Mouse (Mus musculus) mammary gland, adult 2 months (tissue): ENCODE results near the gene AU018091. TPM values are rescaled to one million over a fixed set of nuclear protein-coding genes. Genes with fewer than 3 reads are reported as not detected.

Experiments used
- polyA plus RNA-seq: library from polyadenylated mRNA; depleted of rRNA; stranded (reverse); fragments of >200 nt; gene quantifications from 2 replicates; pipeline ENCODE4 v1.2.3, GENCODE M21; 2012; ENCODE audit warnings: low replicate concordance; rRNA removed

Gene AU018091
- 0.12 and 0.66 TPM in 2 replicates for polyA plus RNA-seq

GRCm38 (mm10) chr7:3168925-3169324 is at the start of gene AU018091:
Gene AU018091 (minus strand): TSS chr7:3169203.

Other genes with a start within 250 kb of the AU018091 start
- gene Nlrp12, start 80.5 kb upstream of the AU018091 start, polyA plus RNA-seq, result 0.01 and 0.20 TPM in 2 replicates
- 398 and 647 TPM in 2 replicates for gene Myadm, start 119.9 kb upstream of the AU018091 start, polyA plus RNA-seq
- gene Prkcg, start 120.0 kb upstream of the AU018091 start, polyA plus RNA-seq, result 4.4 and 5.7 TPM in 2 replicates
- 17.0 and 17.8 TPM in 2 replicates for gene Cacng7, start 163.8 kb upstream of the AU018091 start, polyA plus RNA-seq
- gene Cacng8, start 221.5 kb upstream of the AU018091 start, polyA plus RNA-seq, result 0.09 and 0.54 TPM in 2 replicates